Mouse (Mus musculus): ENCODE measurements at regions not wholly inside any gene's neighbourhood (a gene's known extent, or its start where the extent isn't known, plus 50 kb on each side); places are given as distances from the start of the nearest gene placed in this dataset.
A peak's percentile ranks its signal among the peaks of the same experiment; 100 is the strongest.

GRCm38 (mm10) chr17:47140969-47141842 lies 130.8 kb upstream of the Ubr2 start:
- DNase-seq (ENCODE audit: low spot score in 2 of 2), result peak; percentile 48 to 65

- DNase-seq (ENCODE audit: low spot score in 2 of 2), result peak in 1 of 2 experiments; percentile 40
Measured at GRCm38 (mm10) chr17:47140241-47140968, 130.0 kb upstream of the Ubr2 start.

GRCm38 (mm10) chr17:47139730-47140231 lies 129.4 kb upstream of the Ubr2 start:
- DNase-seq (ENCODE audit: low spot score in 2 of 2), result peak; percentile 79 to 85

- no peak for DNase-seq (ENCODE audit: low spot score in 2 of 2)
Measured at GRCm38 (mm10) chr17:47139171-47139617, 128.8 kb upstream of the Ubr2 start.

GRCm38 (mm10) chr17:47138174-47138573 lies 127.8 kb upstream of the Ubr2 start:
- DNase-seq (ENCODE audit: low spot score in 2 of 2), result no peak

- no peak for DNase-seq (ENCODE audit: low spot score in 2 of 2)
Measured at GRCm38 (mm10) chr17:47135391-47135790, 125.0 kb upstream of the Ubr2 start.

- no peak for DNase-seq (ENCODE audit: low spot score in 2 of 2)
Measured at GRCm38 (mm10) chr17:47133785-47134184, 123.4 kb upstream of the Ubr2 start.

GRCm38 (mm10) chr17:47127571-47127970 lies 117.2 kb upstream of the Ubr2 start:
- DNase-seq (ENCODE audit: low spot score in 2 of 2), result no peak

- DNase-seq (ENCODE audit: low spot score in 2 of 2), result no peak
Measured at GRCm38 (mm10) chr17:47123576-47123975, 113.2 kb upstream of the Ubr2 start.

GRCm38 (mm10) chr17:47122221-47122620 lies 111.9 kb upstream of the Ubr2 start:
- no peak for DNase-seq (ENCODE audit: low spot score in 2 of 2)

- DNase-seq (ENCODE audit: low spot score in 2 of 2), result no peak
Measured at GRCm38 (mm10) chr17:47118010-47118409, 107.7 kb upstream of the Ubr2 start.

GRCm38 (mm10) chr17:47115754-47116153 lies 105.4 kb upstream of the Ubr2 start:
- DNase-seq (ENCODE audit: low spot score in 2 of 2), result no peak

- DNase-seq (ENCODE audit: low spot score in 2 of 2), result no peak
Measured at GRCm38 (mm10) chr17:47115141-47115540, 104.8 kb upstream of the Ubr2 start.

- no peak for DNase-seq (ENCODE audit: low spot score in 2 of 2)
Measured at GRCm38 (mm10) chr17:47114736-47115135, 104.4 kb upstream of the Ubr2 start.

- no peak for DNase-seq (ENCODE audit: low spot score in 2 of 2)
Measured at GRCm38 (mm10) chr17:47112556-47113225, 102.3 kb upstream of the Ubr2 start.

- DNase-seq (ENCODE audit: low spot score in 2 of 2), result no peak
Measured at GRCm38 (mm10) chr17:47110836-47111235, 100.5 kb upstream of the Ubr2 start.

- no peak for DNase-seq (ENCODE audit: low spot score in 2 of 2)
Measured at GRCm38 (mm10) chr17:47104328-47104727, 94.0 kb upstream of the Ubr2 start.

- DNase-seq (ENCODE audit: low spot score in 2 of 2), result no peak
Measured at GRCm38 (mm10) chr17:47095191-47095590, 84.8 kb upstream of the Ubr2 start.

GRCm38 (mm10) chr17:47092076-47092475 lies 81.7 kb upstream of the Ubr2 start:
- no peak for DNase-seq (ENCODE audit: low spot score in 2 of 2)

- no peak for DNase-seq (ENCODE audit: low spot score in 2 of 2)
Measured at GRCm38 (mm10) chr17:47089769-47090168, 79.4 kb upstream of the Ubr2 start.

- DNase-seq (ENCODE audit: low spot score in 2 of 2), result no peak
Measured at GRCm38 (mm10) chr17:47069206-47069605, 58.9 kb upstream of the Ubr2 start.

GRCm38 (mm10) chr17:47065307-47065901 lies 55.0 kb upstream of the Ubr2 start:
- DNase-seq (ENCODE audit: low spot score in 2 of 2), result no peak

Data from frontal cortex, postnatal 25 days (tissue).